Mouse (Mus musculus): Measurements from ENCODE around the gene Acsl3.
A peak's percentile ranks its signal among the peaks of the same experiment; 100 is the strongest.

Gene Acsl3

GRCm38 (mm10) chr1:78657671-78658440 is at the start of gene Acsl3, which contains the start of gene Utp14b:
TSS of gene Acsl3 (plus strand) at chr1:78657825.
TSS of gene Utp14b (plus strand) at chr1:78658038.
- DNase-seq = peak; percentile 98

GRCm38 (mm10) chr1:78609134-78609907 is 48.3 kb upstream of the Acsl3 start:
- no peak for DNase-seq

DNA sequence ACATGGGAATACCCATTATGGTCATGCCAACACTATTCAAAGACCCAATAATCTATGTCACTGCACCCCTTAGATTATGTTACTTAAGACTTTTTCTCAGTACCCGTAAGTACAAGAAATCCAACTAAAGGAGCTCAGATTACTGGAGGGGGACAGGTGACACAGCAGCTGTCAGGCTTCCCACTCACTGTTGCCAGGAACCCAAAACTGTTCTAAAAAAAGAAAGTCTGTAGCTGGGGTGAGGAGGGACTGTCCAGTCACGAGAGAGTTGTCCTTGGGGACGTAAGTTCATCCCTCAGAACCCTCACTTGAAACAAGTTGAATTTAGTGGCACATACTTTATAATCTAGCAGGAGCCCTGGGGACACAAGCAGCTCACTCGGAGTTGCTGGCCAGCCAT is 46.6 kb upstream of the Acsl3 start:
- DNase-seq = no peak

DNA sequence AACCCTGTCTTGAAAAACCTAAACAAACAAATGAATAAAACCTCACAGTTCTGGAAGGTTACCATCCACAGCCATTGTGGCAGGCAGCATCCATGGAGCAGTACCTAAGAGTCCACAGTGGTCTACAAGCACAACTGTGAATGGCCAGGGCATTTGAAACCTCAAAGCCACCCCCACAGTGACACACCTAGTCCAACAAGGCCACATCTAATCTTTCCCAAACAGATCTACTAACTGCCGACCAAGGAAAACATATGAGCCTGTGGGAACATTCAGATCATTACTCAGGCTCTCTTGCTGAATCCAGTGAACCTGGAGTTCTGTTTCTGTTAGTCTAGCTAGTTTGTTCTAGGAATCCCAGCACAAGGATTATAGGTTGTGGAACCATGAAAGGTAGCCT is 44.7 kb upstream of the Acsl3 start:
- DNase-seq = no peak

- no peak for DNase-seq
These were observed 33.3 kb upstream of the Acsl3 start for GRCm38 (mm10) chr1:78624352-78624751.

- DNase-seq = no peak
These were observed 23.1 kb upstream of the Acsl3 start for GRCm38 (mm10) chr1:78634486-78634885.

DNA sequence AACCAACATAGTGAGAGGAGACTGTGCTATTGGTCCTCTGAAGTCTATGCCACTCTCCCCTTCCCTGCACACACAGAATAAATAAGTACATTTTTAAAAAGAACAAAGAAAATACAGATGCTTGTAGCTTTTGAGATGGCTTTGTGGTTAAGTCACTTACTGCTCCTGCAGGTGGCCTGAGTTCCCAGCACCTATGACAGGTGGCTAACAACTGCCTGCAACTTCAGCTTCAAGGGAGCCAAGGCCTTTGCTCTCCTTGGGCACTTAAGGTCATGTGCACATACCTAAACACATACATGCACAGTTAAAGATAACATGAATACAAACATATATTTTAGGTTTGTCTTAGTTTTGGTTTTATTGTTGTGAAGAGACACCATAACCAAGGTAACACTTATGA is 16.8 kb upstream of the Acsl3 start:
- DNase-seq = no peak

DNA sequence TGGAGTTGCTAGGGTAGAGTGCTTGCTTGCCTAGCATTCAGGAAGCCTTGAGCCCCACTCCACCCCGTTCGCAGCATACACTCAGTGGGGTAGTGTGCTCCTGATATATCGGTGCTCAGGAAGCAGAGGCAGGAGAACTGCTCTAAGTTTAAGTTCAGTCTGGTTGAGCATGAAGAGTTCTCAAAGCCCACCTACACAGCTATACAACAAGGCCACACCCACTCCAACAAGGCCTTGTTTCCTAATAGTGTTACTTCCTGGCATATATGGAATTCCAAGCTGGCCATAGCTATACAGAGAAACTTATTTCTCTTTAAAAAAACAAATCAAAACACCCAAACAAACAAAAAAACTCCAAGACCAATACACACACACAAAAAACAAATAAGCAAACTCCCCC is 15.8 kb upstream of the Acsl3 start:
- DNase-seq = no peak

DNA sequence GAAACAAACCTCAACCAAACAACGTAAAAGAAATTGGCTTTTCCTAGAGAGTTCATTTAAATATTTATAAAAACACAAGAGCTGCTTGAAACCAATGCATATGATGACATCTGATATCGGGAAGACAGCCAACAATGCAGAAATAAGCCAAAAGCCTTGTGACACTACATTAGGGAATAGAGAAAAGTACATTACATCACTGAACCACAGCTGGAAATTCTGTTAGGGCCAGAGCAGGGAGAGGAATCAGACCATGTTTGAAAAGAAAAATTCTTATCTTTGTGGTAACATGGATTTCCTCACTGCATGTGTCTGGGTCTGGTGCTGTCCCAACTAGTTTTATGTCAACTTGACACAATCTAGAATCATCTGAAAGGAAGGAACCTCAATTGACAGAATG is 15.4 kb upstream of the Acsl3 start:
- DNase-seq = no peak

- no peak for DNase-seq
These were observed 10.2 kb upstream of the Acsl3 start for GRCm38 (mm10) chr1:78647317-78647885.

GRCm38 (mm10) chr1:78649269-78650061 is 8.2 kb upstream of the Acsl3 start:
- no peak for DNase-seq

- DNase-seq = peak; percentile 56
These were observed 1.2 kb upstream of the Acsl3 start for GRCm38 (mm10) chr1:78656472-78656871.

DNA sequence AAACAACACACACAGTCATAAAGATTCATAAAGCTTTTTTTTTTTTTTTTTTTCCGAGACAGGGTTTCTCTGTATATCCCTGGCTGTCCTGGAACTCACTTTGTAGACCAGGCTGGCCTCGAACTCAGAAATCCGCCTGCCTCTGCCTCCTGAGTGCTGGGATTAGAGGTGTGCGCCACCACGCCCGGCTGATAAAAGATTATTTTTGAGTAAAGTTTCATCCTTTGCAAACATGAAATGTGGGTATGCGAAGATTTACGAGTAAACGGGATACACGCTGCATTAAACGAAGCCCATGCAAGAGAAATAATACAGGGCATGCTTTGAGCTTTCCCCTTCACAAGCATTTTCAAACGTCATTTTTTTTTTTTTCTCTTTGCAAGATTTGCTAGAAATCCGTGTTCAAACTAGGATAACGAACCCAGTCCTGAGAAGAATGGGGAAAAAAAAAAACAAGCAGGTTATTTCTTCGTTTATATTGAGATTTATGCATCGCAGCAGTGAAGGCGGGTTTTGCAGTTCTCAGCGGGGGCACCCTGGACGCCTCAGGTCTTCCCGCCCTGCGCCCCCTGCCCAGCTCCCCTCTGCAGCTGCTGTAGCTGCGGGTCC is 500 bp upstream of the Acsl3 start:
- no peak for DNase-seq

- peak; percentile 31 for DNase-seq
These were observed 1.0 kb downstream of the Acsl3 start for GRCm38 (mm10) chr1:78658441-78659269.

DNA sequence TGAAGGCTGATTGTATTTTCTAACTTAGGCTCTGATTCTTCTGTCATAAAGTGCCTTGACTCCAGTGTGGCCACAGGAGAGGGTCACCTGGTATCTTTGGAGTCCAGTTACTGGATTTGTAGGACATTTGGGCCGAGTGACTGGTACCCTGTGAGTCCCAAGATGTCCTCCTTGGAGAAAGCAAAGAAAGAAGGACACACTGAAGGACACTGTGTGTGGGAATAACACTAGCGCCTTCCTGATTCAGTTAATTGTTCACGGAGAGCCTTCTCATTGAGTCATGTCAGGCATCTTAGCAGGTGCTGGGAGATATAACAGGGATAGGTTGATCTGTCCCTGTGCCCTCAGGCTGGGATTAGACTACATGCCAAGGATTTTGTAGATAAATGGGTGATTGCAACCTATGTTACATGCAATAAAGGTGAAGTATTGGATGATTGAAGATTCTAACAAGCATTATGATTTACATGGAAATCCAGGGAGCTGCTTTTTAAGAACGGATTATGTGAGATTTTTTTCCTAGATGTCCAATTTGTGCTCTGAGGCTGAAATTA is 1.7 kb downstream of the Acsl3 start:
- no peak for DNase-seq

DNA sequence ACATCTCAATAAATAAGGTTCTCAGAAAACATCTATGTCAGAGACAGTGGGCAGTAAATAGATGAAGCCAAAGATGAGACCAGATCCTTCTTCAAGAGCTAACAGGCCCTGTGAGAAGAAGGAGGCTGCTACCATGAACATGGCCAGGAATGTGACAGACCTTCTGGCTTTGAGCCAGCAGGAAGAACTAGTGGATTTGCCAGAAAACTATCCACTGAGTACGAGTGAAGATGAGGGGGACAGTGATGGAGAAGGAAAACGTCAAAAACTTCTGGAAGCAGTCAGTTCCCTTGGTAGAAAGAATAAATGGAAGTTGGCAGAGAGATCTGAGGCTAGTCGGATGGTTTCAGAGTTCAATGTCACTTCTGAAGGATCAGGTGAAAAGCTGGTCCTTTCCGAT is 6.7 kb downstream of the Acsl3 start:
- no peak for DNase-seq

DNA sequence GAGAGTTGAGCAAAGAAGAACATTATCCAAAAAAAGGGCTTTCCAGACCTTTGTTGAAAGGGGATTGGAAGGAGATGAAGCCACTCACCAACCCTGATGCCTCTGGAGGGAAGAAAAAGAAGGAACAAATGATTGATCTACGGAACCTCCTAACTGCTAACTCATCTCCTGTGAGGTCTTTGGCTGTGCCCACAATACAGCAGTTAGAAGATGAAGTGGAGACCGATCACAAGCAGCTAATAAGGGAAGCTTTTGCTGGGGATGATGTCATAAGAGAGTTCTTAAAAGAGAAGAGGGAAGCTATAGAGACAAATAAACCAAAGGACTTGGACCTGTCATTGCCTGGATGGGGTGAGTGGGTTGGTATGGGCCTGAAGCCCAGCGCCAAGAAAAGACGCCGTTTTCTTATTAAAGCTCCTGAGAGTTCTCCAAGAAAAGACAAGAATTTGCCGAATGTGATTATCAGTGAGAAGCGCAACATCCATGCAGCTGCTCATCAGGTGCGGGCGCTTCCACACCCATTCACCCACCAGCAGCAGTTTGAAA is 8.4 kb downstream of the Acsl3 start:
- DNase-seq = no peak

DNA sequence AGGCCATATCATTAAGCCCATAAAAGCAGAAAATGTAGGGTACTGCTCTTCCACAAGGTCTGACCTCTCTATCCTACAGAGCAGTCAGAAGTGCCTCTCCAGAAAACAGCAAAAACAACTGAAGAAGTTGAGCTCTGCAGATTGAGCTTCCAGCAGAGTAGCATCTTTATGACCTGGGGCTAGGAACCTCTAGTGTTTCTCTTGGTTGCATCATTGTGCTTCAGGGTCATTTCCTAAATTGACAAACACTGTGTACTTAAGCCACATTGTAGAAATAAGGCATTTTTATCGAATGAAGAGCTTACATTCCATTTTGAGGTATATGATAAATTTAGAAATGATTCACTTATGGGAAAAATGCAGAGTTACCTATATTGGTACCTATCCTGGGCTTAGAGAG is 9.0 kb downstream of the Acsl3 start:
- DNase-seq = no peak

- no peak for DNase-seq
These were observed 24.7 kb downstream of the Acsl3 start for GRCm38 (mm10) chr1:78682291-78682690.

DNA sequence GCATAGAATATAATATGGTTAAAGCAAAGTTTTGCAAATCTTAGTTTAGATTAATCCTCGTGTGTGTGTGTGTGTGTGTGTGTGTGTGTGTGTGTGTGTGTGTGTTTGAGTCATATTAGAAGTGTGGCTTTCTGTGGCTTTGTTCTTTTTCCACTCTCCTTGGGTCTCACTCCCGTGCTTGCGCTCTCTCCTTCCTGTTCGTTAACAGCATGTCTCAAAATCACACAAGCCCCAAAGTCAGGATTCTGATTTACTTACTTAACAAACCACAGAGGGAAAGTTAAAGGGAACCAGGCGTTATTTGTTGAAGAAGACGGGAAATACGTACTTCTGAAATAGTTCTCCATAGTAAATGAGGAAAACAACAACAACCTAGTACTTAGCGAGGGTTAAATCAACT is 26.5 kb downstream of the Acsl3 start:
- DNase-seq = no peak

DNA sequence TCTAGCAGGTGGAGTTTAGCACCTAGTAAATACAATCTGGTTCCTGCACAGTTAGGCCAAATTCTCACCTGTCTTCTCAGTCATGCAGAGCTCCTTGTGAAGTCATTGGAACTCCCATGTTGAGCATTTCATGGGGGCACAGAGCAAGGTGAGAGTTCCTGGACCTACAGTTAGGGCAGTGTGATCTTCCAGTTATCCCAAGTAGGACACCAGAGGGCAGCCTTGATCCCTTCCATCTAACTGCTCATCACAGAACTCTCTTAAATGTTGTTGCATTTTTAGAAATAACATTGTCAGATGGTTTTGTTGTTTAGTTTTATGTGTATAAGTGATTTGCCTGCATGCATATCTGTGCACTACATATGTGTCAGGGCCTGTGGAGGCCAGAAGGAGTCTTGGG is 29.2 kb downstream of the Acsl3 start:
- peak; percentile 41 for DNase-seq

Measured in kidney, postnatal 10 days (tissue).